Mouse (Mus musculus): Measurements from ENCODE around the gene Naxd. TPM values are rescaled to one million over a fixed set of nuclear protein-coding genes. Genes with fewer than 3 reads are reported as not detected.

The Naxd gene
- polyA plus RNA-seq, 1 experiment, result 62.2 TPM

DNA sequence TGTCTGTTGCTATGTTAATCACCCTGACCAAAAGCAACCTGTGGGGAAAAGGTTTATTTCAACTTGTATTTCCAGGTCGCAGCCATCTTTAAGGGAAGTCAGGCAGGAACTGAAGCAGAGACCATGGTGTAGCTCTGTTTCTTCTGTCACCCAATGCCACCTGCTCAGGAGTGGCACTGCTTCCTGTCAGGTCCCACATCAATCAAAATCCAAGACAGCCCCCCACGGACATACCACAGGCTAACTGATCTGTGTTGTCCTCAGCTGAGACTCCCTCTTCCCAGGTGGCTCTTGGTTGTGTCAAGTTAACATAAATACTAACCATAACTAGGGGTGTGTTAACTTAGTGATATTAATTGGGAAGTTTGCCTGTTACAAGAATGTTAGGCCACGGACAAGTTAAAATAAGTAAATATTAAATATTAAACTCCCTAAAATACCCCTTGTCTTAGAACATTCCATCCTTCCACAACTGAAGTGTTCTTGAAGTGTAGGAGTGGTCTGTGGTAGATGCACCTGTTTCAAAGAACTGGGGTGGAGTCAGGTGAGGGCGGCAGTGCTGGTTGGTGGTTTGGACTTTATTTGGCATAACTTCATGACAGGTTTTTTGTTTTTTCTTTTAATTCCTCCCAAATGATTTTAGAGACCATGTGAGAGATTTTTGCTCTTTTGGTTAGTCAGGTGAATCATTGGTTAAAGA, 1.6 kb downstream of the Naxd start:
- H3K4me3 ChIP-seq (ENCODE audit: control insufficient read depth, low read depth, low read length), result no peak overlapping the region

GRCm38 (mm10) chr8:11503476-11504232, 6.3 kb downstream of the Naxd start:
- peaks cover 2% of the 10 kb centered on the region for H3K4me1 ChIP-seq (ENCODE audit: control insufficient read depth, insufficient read depth, low read length)
- TF ChIP-seq POLR2A (IDR thresholded peaks at IDR 0.05; ENCODE audit: control insufficient read depth, low read depth, low read length) (no peak), CTCF (IDR thresholded peaks at IDR 0.05; ENCODE audit: control insufficient read depth, insufficient read depth, insufficient replicate concordance, low read depth, low read length) (no peak)
- H3K36me3 ChIP-seq (ENCODE audit: control insufficient read depth, insufficient read depth, low read length), result no peaks in the 10 kb centered on the region
- H3K4me3 ChIP-seq (ENCODE audit: control insufficient read depth, low read depth, low read length), result no peak overlapping the region
- no peaks in the 10 kb centered on the region for H3K27me3 ChIP-seq (ENCODE audit: control insufficient read depth, insufficient read depth, low read length)
- no peak overlapping the region for H3K27ac ChIP-seq (ENCODE audit: control insufficient read depth, insufficient read depth, low read depth, low read length)

More for the DNA sequence above, 1.6 kb downstream of the Naxd start:
- H3K36me3 ChIP-seq (ENCODE audit: control insufficient read depth, insufficient read depth, low read length), result no peaks in the 10 kb centered on the region
- H3K27me3 ChIP-seq (ENCODE audit: control insufficient read depth, insufficient read depth, low read length), result no peaks in the 10 kb centered on the region
- H3K27ac ChIP-seq (ENCODE audit: control insufficient read depth, insufficient read depth, low read depth, low read length), result no peak overlapping the region
- H3K4me1 ChIP-seq (ENCODE audit: control insufficient read depth, insufficient read depth, low read length), result peaks cover 4% of the 10 kb centered on the region
- TF ChIP-seq CTCF (IDR thresholded peaks at IDR 0.05; ENCODE audit: control insufficient read depth, insufficient read depth, insufficient replicate concordance, low read depth, low read length) (no peak), POLR2A (IDR thresholded peaks at IDR 0.05; ENCODE audit: control insufficient read depth, low read depth, low read length) (no peak)

GRCm38 (mm10) chr8:11506074-11506473, 8.8 kb downstream of the Naxd start:
- Histone ChIP-seq H3K27ac (ENCODE audit: control insufficient read depth, insufficient read depth, low read depth, low read length) (no peak overlapping the region), H3K36me3 (ENCODE audit: control insufficient read depth, insufficient read depth, low read length) (no peaks in the 10 kb centered on the region), H3K27me3 (ENCODE audit: control insufficient read depth, insufficient read depth, low read length) (no peaks in the 10 kb centered on the region), H3K4me1 (ENCODE audit: control insufficient read depth, insufficient read depth, low read length) (no peaks in the 10 kb centered on the region), H3K4me3 (ENCODE audit: control insufficient read depth, low read depth, low read length) (no peak overlapping the region)
- TF ChIP-seq POLR2A (IDR thresholded peaks at IDR 0.05; ENCODE audit: control insufficient read depth, low read depth, low read length) (no peak), CTCF (IDR thresholded peaks at IDR 0.05; ENCODE audit: control insufficient read depth, insufficient read depth, insufficient replicate concordance, low read depth, low read length) (no peak)

GRCm38 (mm10) chr8:11506802-11507201, 9.5 kb downstream of the Naxd start:
- peak; percentile 41; the same call in 1 of the 2 replicates for TF ChIP-seq CTCF (IDR thresholded peaks at IDR 0.05; ENCODE audit: control insufficient read depth, insufficient read depth, insufficient replicate concordance, low read depth, low read length)
- no peak for TF ChIP-seq POLR2A (IDR thresholded peaks at IDR 0.05; ENCODE audit: control insufficient read depth, low read depth, low read length)
- Histone ChIP-seq H3K27me3 (ENCODE audit: control insufficient read depth, insufficient read depth, low read length) (no peaks in the 10 kb centered on the region), H3K4me1 (ENCODE audit: control insufficient read depth, insufficient read depth, low read length) (no peaks in the 10 kb centered on the region), H3K27ac (ENCODE audit: control insufficient read depth, insufficient read depth, low read depth, low read length) (no peak overlapping the region), H3K36me3 (ENCODE audit: control insufficient read depth, insufficient read depth, low read length) (no peaks in the 10 kb centered on the region), H3K4me3 (ENCODE audit: control insufficient read depth, low read depth, low read length) (no peak overlapping the region)

GRCm38 (mm10) chr8:11508880-11509279, 11.6 kb downstream of the Naxd start:
- TF ChIP-seq CTCF (IDR thresholded peaks at IDR 0.05; ENCODE audit: control insufficient read depth, insufficient read depth, insufficient replicate concordance, low read depth, low read length), result no peak
- no peak for TF ChIP-seq POLR2A (IDR thresholded peaks at IDR 0.05; ENCODE audit: control insufficient read depth, low read depth, low read length)
- Histone ChIP-seq H3K36me3 (ENCODE audit: control insufficient read depth, insufficient read depth, low read length) (no peaks in the 10 kb centered on the region; the same call in 1 of the 2 replicates), H3K4me3 (ENCODE audit: control insufficient read depth, low read depth, low read length) (no peak overlapping the region), H3K27ac (ENCODE audit: control insufficient read depth, insufficient read depth, low read depth, low read length) (no peak overlapping the region), H3K4me1 (ENCODE audit: control insufficient read depth, insufficient read depth, low read length) (no peaks in the 10 kb centered on the region), H3K27me3 (ENCODE audit: control insufficient read depth, insufficient read depth, low read length) (no peaks in the 10 kb centered on the region)

GRCm38 (mm10) chr8:11510971-11511370, 13.7 kb downstream of the Naxd start:
- H3K36me3 ChIP-seq (ENCODE audit: control insufficient read depth, insufficient read depth, low read length), result no peaks in the 10 kb centered on the region; the same call in 1 of the 2 replicates
- no peak overlapping the region for H3K27ac ChIP-seq (ENCODE audit: control insufficient read depth, insufficient read depth, low read depth, low read length)
- no peak overlapping the region for H3K4me3 ChIP-seq (ENCODE audit: control insufficient read depth, low read depth, low read length)
- no peaks in the 10 kb centered on the region for H3K4me1 ChIP-seq (ENCODE audit: control insufficient read depth, insufficient read depth, low read length)
- no peak for TF ChIP-seq POLR2A (IDR thresholded peaks at IDR 0.05; ENCODE audit: control insufficient read depth, low read depth, low read length)
- TF ChIP-seq CTCF (IDR thresholded peaks at IDR 0.05; ENCODE audit: control insufficient read depth, insufficient read depth, insufficient replicate concordance, low read depth, low read length), result no peak
- no peaks in the 10 kb centered on the region for H3K27me3 ChIP-seq (ENCODE audit: control insufficient read depth, insufficient read depth, low read length)

DNA sequence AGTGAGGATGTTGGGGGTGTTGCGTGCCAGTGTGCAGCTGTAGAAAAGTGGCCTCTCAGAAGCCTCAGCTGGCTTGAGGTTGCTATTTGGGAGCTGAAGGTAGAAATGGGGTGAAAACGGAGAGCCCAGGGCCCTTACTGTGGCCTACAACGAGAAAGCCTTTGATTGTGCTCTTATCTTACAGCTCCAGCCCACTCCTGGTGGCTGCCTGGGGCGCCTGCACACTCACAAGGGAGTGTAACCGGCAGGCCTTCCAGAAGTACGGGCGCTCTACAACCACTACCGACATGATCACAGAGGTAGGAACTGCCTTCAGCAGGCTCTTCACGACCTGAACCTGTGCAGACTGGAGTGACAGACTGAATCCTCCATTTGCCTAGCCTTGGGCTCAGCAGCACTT, 15.4 kb downstream of the Naxd start:
- TF ChIP-seq CTCF (IDR thresholded peaks at IDR 0.05; ENCODE audit: control insufficient read depth, insufficient read depth, insufficient replicate concordance, low read depth, low read length) (no peak), POLR2A (IDR thresholded peaks at IDR 0.05; ENCODE audit: control insufficient read depth, low read depth, low read length) (no peak)
- H3K36me3 ChIP-seq (ENCODE audit: control insufficient read depth, insufficient read depth, low read length), result no peaks in the 10 kb centered on the region; the same call in 1 of the 2 replicates
- no peaks in the 10 kb centered on the region for H3K27me3 ChIP-seq (ENCODE audit: control insufficient read depth, insufficient read depth, low read length)

More for the DNA sequence above, 15.4 kb downstream of the Naxd start:
- Histone ChIP-seq H3K27ac (ENCODE audit: control insufficient read depth, insufficient read depth, low read depth, low read length) (no peak overlapping the region), H3K4me1 (ENCODE audit: control insufficient read depth, insufficient read depth, low read length) (no peaks in the 10 kb centered on the region), H3K4me3 (ENCODE audit: control insufficient read depth, low read depth, low read length) (no peak overlapping the region)

Measured in testis, adult 2 months (tissue).